Mouse (Mus musculus) bone marrow macrophage, adult 2 months (primary cell): ENCODE measurements around the gene Olfr138. TPM values are rescaled to one million over a fixed set of nuclear protein-coding genes. Genes with fewer than 3 reads are reported as not detected.

Experiments used
- H3K27ac ChIP-seq: 2 replicates; pipeline ENCODE4 v1.5.1; 2012; ENCODE audit warnings: low read depth, low read length; ENCODE audit not compliant: insufficient read depth
- H3K4me1 ChIP-seq: 2 replicates; pipeline ENCODE4 v1.6.1; 2012; ENCODE audit warnings: low read length; ENCODE audit not compliant: control insufficient read depth, insufficient read depth
- H3K4me3 ChIP-seq: 2 replicates; pipeline ENCODE4 v1.5.1; 2012; ENCODE audit warnings: mild to moderate bottlenecking, low read length, moderate library complexity; ENCODE audit not compliant: insufficient read depth
- CTCF ChIP-seq: IDR thresholded peaks from 2 replicates; pipeline ENCODE4 v1.5.1; 2012; ENCODE audit warnings: low read depth, mild to moderate bottlenecking, low read length, moderate library complexity
- POLR2A ChIP-seq: IDR thresholded peaks from 2 replicates; pipeline ENCODE4 v1.6.1; 2012; ENCODE audit warnings: mild to moderate bottlenecking, low read depth, low read length, borderline replicate concordance
- polyA plus RNA-seq: library from polyadenylated mRNA; stranded (reverse); fragments of >200 nt; gene quantifications from 2 replicates; pipeline ENCODE4 v1.2.4, GENCODE M21; 2012; ENCODE audit not compliant: missing spikeins, insufficient read depth, insufficient read length

Gene Olfr138
- not detected in 2 replicates for polyA plus RNA-seq

GRCm38 (mm10) chr17:38260735-38261134 is at the start of gene Olfr138:
Olfr138 (plus strand) TSS chr17:38261035.
- H3K27ac ChIP-seq: no peak within 1 kb of the TSS
- no peak within 1 kb of the TSS for H3K4me3 ChIP-seq
- H3K4me1 ChIP-seq: no peaks in the 10 kb centered on the region
- TF ChIP-seq POLR2A (no peak), CTCF (no peak)

- TF ChIP-seq CTCF: no peak
- TF ChIP-seq POLR2A: no peak
Observed at GRCm38 (mm10) chr17:38307470-38307869, 46.6 kb downstream of the Olfr138 start, which contains the start of gene Olfr137. Olfr137 (minus strand) TSS chr17:38307570.

More at GRCm38 (mm10) chr17:38307470-38307869, 46.6 kb downstream of the Olfr138 start, which contains the start of gene Olfr137:
- H3K27ac ChIP-seq: no peak within 1 kb of the TSS
- no peak within 1 kb of the TSS for H3K4me3 ChIP-seq
- no peaks in the 10 kb centered on the region for H3K4me1 ChIP-seq

Other genes starting within 250 kb of the Olfr138 start
- gene Olfr129, start 201.0 kb upstream of the Olfr138 start, polyA plus RNA-seq: not detected in 2 replicates
- not detected in 2 replicates for gene Olfr130, start 197.1 kb upstream of the Olfr138 start, polyA plus RNA-seq
- not detected in 2 replicates for gene Olfr131, start 172.3 kb upstream of the Olfr138 start, polyA plus RNA-seq
- not detected in 2 replicates for gene Olfr132, start 126.5 kb upstream of the Olfr138 start, polyA plus RNA-seq
- gene Olfr133, start 115.8 kb upstream of the Olfr138 start, polyA plus RNA-seq: not detected in 2 replicates
- not detected in 2 replicates for gene Olfr134, start 89.6 kb upstream of the Olfr138 start, polyA plus RNA-seq
- gene Olfr135, start 56.7 kb upstream of the Olfr138 start, polyA plus RNA-seq: not detected in 2 replicates
- not detected in 2 replicates for gene Olfr137, start 46.5 kb downstream of the Olfr138 start, polyA plus RNA-seq
- not detected in 2 replicates for gene Olfr136, start 68.8 kb downstream of the Olfr138 start, polyA plus RNA-seq
- gene Esp36, start 159.2 kb downstream of the Olfr138 start, polyA plus RNA-seq: not detected in 2 replicates